Mouse (Mus musculus): ENCODE results near the gene Gm20661.

GRCm38 (mm10) chr9:107960928-107961327, 21.9 kb upstream of the Gm20661 start:
- TF ChIP-seq POLR2A (IDR thresholded peaks at IDR 0.05; ENCODE audit: borderline replicate concordance, extremely low read depth, low read depth, low read length) (no peak), CTCF (IDR thresholded peaks at IDR 0.05; ENCODE audit: insufficient read depth, low read length) (no peak)
